Mouse (Mus musculus) B cell, adult 67 days (primary cell): ENCODE results near the gene Vmn1r199. TPM values are rescaled to one million over a fixed set of nuclear protein-coding genes. Genes with fewer than 3 reads are reported as not detected.

ENCODE experiments used
- total RNA-seq, 2 experiments: library from RNA; stranded (reverse); gene quantifications; 4 replicates each; pipeline ENCODE4 v1.2.4; 2023

Gene Vmn1r199
- total RNA-seq, result not detected

GRCm38 (mm10) chr13:22379518-22379917, at the start of gene Vmn1r199:
Gene Vmn1r199 (plus strand): TSS chr13:22379818.

GRCm38 (mm10) chr13:22350064-22350463, 29.6 kb upstream of the Vmn1r199 start, which contains the start of gene Vmn1r198:
Gene Vmn1r198 (plus strand): TSS chr13:22350364.

GRCm38 (mm10) chr13:22390073-22390472, 10.5 kb downstream of the Vmn1r199 start, which contains the start of gene Vmn1r200:
Gene Vmn1r200 (plus strand): TSS chr13:22390373.

Other genes starting within 250 kb of the Vmn1r199 start
- not detected for gene Vmn1r191, start 195.8 kb upstream of the Vmn1r199 start, total RNA-seq
- gene Vmn1r192, start 188.7 kb upstream of the Vmn1r199 start, total RNA-seq, result not detected
- gene Vmn1r193, start 156.7 kb upstream of the Vmn1r199 start, total RNA-seq, result not detected
- not detected for gene Vmn1r194, start 135.6 kb upstream of the Vmn1r199 start, total RNA-seq
- not detected for gene Vmn1r195, start 109.3 kb upstream of the Vmn1r199 start, total RNA-seq
- not detected for gene Vmn1r196, start 89.9 kb upstream of the Vmn1r199 start, total RNA-seq
- not detected for gene Vmn1r197, start 55.2 kb upstream of the Vmn1r199 start, total RNA-seq
- not detected for gene Vmn1r198, start 29.5 kb upstream of the Vmn1r199 start, total RNA-seq
- not detected for gene Vmn1r200, start 10.6 kb downstream of the Vmn1r199 start, total RNA-seq
- gene Vmn1r201, start 92.1 kb downstream of the Vmn1r199 start, total RNA-seq, result not detected
- under 1 TPM; 0.12 TPM for gene Vmn1r202, start 125.6 kb downstream of the Vmn1r199 start, total RNA-seq
- not detected for gene Vmn1r203, start 138.3 kb downstream of the Vmn1r199 start, total RNA-seq
- gene Vmn1r204, start 173.4 kb downstream of the Vmn1r199 start, total RNA-seq, result not detected
- gene Vmn1r205, start 213.2 kb downstream of the Vmn1r199 start, total RNA-seq, result not detected
- gene Vmn1r206, start 244.4 kb downstream of the Vmn1r199 start, total RNA-seq, result not detected